Mouse (Mus musculus): ENCODE data around the gene Pkdrej.

DNA sequence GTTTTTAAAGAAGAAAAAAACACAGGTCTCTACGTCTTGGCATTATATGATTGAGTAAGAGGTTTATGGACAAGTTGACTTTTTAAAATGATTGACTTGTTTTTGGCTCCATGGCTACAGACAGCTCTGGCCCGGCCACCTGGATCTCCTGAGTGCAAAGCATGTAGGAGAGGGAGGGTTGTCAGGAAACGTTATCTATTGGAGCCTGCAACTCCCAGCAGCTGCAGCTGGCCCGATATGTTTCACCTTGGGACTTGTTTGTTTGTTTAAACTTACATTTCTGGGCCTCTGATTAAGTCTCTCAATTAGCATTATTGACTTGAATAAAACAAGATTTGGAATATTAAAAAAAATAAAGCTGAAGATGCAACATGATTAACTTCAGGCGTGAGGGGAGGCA is 5.1 kb upstream of the Pkdrej start:
- no peak for TF ChIP-seq CTCF (IDR thresholded peaks at IDR 0.05; ENCODE audit: low read depth, low read length)
- no peak for TF ChIP-seq POLR2A (IDR thresholded peaks at IDR 0.05; ENCODE audit: borderline replicate concordance, low read depth, low read length)

Measured in bone marrow macrophage, adult 2 months (primary cell).